Mouse (Mus musculus): Measurements from ENCODE around the gene Tada2b. TPM values are rescaled to one million over a fixed set of nuclear protein-coding genes. Genes with fewer than 3 reads are reported as not detected.

Tada2b gene
- polyA plus RNA-seq, 1 experiment from 2014 or later, result 2.2 TPM

GRCm38 (mm10) chr5:36510956-36511355 lies 26.9 kb upstream of the Tada2b start:
- WGBS, result 91% methylated on average over 2 of the region's 2 CpGs
- Histone ChIP-seq H3K4me1 (no peaks in the 10 kb centered on the region), H3K9ac (no peak overlapping the region), H3K27me3 (no peaks in the 10 kb centered on the region), H3K4me2 (replicated peaks) (no peak overlapping the region), H3K9me3 (no peaks in the 10 kb centered on the region), H3K4me3 (no peak overlapping the region), H3K36me3 (peaks cover 93% of the 10 kb centered on the region), H3K27ac (no peak overlapping the region)
- no peak for ATAC-seq (ENCODE audit: low FRiP score, low read depth)

GRCm38 (mm10) chr5:36508351-36508750 lies 24.3 kb upstream of the Tada2b start:
- Histone ChIP-seq H3K4me2 (replicated peaks) (no peak overlapping the region), H3K36me3 (peaks cover 98% of the 10 kb centered on the region), H3K4me1 (no peaks in the 10 kb centered on the region), H3K27me3 (no peaks in the 10 kb centered on the region), H3K4me3 (no peak overlapping the region), H3K9ac (no peak overlapping the region), H3K27ac (no peak overlapping the region), H3K9me3 (no peaks in the 10 kb centered on the region)
- no peak for ATAC-seq (ENCODE audit: low FRiP score, low read depth)
- 90% methylated on average over 10 of the region's 10 CpGs for WGBS

DNA sequence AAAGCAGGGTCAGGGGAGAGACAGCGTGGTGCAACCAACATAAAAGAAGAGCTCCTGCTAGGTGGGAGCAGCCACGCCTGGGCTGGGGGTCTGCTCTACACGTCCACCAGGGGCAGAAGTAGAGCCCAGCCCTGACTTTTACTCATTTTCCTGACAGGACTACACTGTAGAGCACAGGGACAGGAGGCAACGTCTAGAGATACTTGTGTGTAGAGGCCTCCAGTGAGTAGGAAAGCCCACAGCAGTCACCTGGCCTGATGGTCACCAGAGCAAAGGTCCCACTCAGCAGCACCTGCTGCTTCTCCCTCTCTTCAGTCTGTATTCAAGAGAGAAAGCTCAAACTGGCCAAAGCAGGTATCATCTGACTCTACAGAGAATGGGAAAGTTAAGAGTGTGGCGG lies 21.6 kb upstream of the Tada2b start:
- WGBS, result 73% methylated on average over 5 of the region's 5 CpGs
- Histone ChIP-seq H3K27me3 (no peaks in the 10 kb centered on the region), H3K9ac (no peak overlapping the region), H3K4me2 (replicated peaks) (no peak overlapping the region), H3K27ac (no peak overlapping the region), H3K9me3 (no peaks in the 10 kb centered on the region), H3K4me1 (no peaks in the 10 kb centered on the region), H3K4me3 (no peak overlapping the region), H3K36me3 (peaks cover 97% of the 10 kb centered on the region)
- ATAC-seq (ENCODE audit: low FRiP score, low read depth), result no peak

DNA sequence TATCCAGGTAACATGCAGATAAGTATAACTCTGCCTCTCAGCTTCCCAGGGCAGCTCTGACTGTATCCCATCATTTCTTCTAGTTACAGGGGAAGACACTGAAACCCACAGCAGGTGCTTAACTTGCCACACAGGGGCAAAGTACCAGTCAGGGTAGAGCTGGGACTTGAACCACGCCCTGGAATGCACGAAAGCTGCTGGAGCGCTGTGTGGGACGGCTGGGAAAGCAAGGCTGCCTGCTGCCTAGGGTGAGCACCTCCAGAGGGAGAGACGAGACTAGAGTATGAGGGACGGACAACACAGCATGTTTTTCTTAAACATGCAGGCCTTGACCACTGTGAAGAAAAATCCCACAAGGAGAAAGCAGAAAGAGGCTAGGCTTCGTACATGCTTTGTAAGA lies 21.1 kb upstream of the Tada2b start:
- H3K27me3 ChIP-seq, result no peaks in the 10 kb centered on the region
- ATAC-seq (ENCODE audit: low FRiP score, low read depth), result no peak

GRCm38 (mm10) chr5:36494709-36495108 lies 10.6 kb upstream of the Tada2b start:
- ATAC-seq (ENCODE audit: low FRiP score, low read depth), result no peak
- WGBS, result 97% methylated on average over 9 of the region's 9 CpGs
- Histone ChIP-seq H3K4me1 (no peaks in the 10 kb centered on the region), H3K36me3 (peaks cover 75% of the 10 kb centered on the region), H3K4me3 (no peak overlapping the region), H3K27me3 (no peaks in the 10 kb centered on the region), H3K4me2 (replicated peaks) (no peak overlapping the region), H3K27ac (no peak overlapping the region), H3K9me3 (no peaks in the 10 kb centered on the region), H3K9ac (no peak overlapping the region)

More for the DNA sequence above, 21.1 kb upstream of the Tada2b start:
- no peak overlapping the region for H3K9ac ChIP-seq
- no peak overlapping the region for H3K4me3 ChIP-seq
- peaks cover 97% of the 10 kb centered on the region for H3K36me3 ChIP-seq
- H3K4me1 ChIP-seq, result no peaks in the 10 kb centered on the region
- WGBS, result 90% methylated on average over 7 of the region's 7 CpGs
- H3K9me3 ChIP-seq, result no peaks in the 10 kb centered on the region
- no peak overlapping the region for H3K4me2 ChIP-seq (replicated peaks)
- no peak overlapping the region for H3K27ac ChIP-seq

DNA sequence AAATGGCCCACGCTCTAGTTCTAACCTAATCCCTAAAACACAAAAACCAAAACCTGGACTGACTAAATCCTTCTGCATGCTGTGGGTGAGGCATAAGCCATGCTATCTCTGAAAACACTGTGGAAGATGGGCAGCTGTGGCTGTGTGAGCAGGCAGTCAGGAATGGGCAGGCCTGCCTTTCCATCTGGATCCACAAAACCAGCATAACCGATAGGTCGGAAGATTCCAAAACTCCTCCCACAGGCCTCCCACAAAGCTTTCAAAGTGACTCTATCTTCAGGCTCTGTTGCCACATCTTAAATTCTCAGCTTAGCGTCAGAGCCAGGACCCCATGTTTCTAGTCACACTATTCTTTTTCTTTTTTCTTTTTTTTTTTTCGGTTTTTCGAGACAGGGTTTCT lies 9.8 kb upstream of the Tada2b start:
- 83% methylated on average over 6 of the region's 6 CpGs for whole genome bisulfite sequencing
- Histone ChIP-seq H3K9me3 (no peaks in the 10 kb centered on the region), H3K4me3 (no peak overlapping the region), H3K9ac (no peak overlapping the region), H3K4me1 (no peaks in the 10 kb centered on the region), H3K36me3 (peaks cover 71% of the 10 kb centered on the region), H3K27ac (no peak overlapping the region), H3K27me3 (no peaks in the 10 kb centered on the region), H3K4me2 (replicated peaks) (no peak overlapping the region)
- ATAC-seq (ENCODE audit: low FRiP score, low read depth), result no peak

DNA sequence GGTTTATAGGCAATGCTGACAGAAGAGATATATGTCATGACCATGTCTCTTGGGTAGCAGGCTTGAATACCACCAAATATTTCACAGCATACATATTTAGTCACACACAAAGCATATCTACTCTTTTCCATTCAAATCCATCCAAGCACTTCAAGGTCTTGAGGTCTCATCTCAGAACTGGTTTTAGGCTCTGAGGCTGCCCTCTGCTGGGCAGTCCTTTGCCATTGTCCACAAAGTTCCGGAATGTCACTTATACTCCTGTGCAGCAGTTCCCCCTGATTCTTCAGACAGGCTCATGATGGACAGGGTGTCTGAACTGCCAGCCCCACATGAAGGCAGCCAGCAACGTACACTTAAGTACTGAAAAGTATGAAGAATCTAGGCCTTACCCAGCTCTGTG lies 5.1 kb upstream of the Tada2b start:
- H3K27me3 ChIP-seq, result peaks cover 25% of the 10 kb centered on the region
- H3K9ac ChIP-seq, result no peak overlapping the region
- no peak overlapping the region for H3K27ac ChIP-seq
- peaks cover 36% of the 10 kb centered on the region for H3K36me3 ChIP-seq
- H3K4me2 ChIP-seq (replicated peaks), result no peak overlapping the region
- WGBS, result 59% methylated on average over 2 of the region's 2 CpGs
- no peaks in the 10 kb centered on the region for H3K9me3 ChIP-seq
- peaks cover 7% of the 10 kb centered on the region for H3K4me1 ChIP-seq
- H3K4me3 ChIP-seq, result no peak overlapping the region
- ATAC-seq (ENCODE audit: low FRiP score, low read depth), result no peak

DNA sequence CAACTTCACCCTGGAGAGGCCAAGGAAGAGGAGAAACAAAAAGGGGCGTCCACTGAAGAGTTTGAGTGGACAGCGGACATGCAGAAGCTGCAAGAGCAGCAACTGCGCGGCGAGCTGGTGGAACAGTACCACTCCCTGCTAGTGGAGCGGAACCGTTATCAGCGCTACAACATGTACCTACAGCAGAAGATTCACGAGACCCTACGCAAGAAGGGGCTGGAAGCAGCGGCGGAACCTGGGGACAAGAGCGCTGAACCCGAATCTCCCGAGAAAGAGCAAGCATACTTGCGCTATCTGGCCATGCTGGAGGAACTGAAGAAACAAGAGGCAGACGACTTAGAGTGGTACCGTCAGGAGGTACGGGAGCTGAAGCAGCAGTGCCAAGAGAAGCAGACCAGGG lies 1.2 kb upstream of the Tada2b start:
- Histone ChIP-seq H3K27me3 (peaks cover 25% of the 10 kb centered on the region), H3K36me3 (peaks cover 5% of the 10 kb centered on the region), H3K4me3 (peak overlapping the region; percentile 90), H3K4me2 (replicated peaks) (peak overlapping the region; percentile 92), H3K4me1 (peaks cover 27% of the 10 kb centered on the region), H3K9me3 (no peaks in the 10 kb centered on the region), H3K27ac (no peak overlapping the region), H3K9ac (0 out of 2 replicates have a peak overlapping the region, but pooled peaks have one; percentile 57)
- ATAC-seq (ENCODE audit: low FRiP score, low read depth), result no peak
- 38% methylated on average over 19 of the region's 19 CpGs for WGBS

GRCm38 (mm10) chr5:36483203-36484101 lies 633 bp downstream of the Tada2b start:
- ATAC-seq (ENCODE audit: low FRiP score, low read depth), result peak; percentile 34; the same call in 1 of the 2 replicates
- H3K4me3 ChIP-seq, result peak overlapping the region; percentile 90
- peak overlapping the region; percentile 92 for H3K9ac ChIP-seq
- peaks cover 5% of the 10 kb centered on the region for H3K36me3 ChIP-seq
- peak overlapping the region; percentile 39; the same call in 1 of the 2 replicates for H3K27ac ChIP-seq
- H3K4me2 ChIP-seq (replicated peaks), result peak overlapping the region; percentile 92
- peaks cover 25% of the 10 kb centered on the region for H3K27me3 ChIP-seq
- peaks cover 27% of the 10 kb centered on the region for H3K4me1 ChIP-seq
- 1% methylated on average over 51 of the region's 58 CpGs for WGBS
- no peaks in the 10 kb centered on the region for H3K9me3 ChIP-seq

GRCm38 (mm10) chr5:36481114-36481513 lies 3.0 kb downstream of the Tada2b start:
- H3K27ac ChIP-seq, result no peak overlapping the region
- no peak overlapping the region for H3K4me2 ChIP-seq (replicated peaks)
- 69% methylated on average over 1 of the region's 1 CpGs for WGBS
- peaks cover 14% of the 10 kb centered on the region for H3K36me3 ChIP-seq
- H3K9ac ChIP-seq, result no peak overlapping the region
- peaks cover 16% of the 10 kb centered on the region for H3K27me3 ChIP-seq
- no peak for ATAC-seq (ENCODE audit: low FRiP score, low read depth)
- H3K4me3 ChIP-seq, result no peak overlapping the region
- H3K4me1 ChIP-seq, result peaks cover 27% of the 10 kb centered on the region
- H3K9me3 ChIP-seq, result no peaks in the 10 kb centered on the region

DNA sequence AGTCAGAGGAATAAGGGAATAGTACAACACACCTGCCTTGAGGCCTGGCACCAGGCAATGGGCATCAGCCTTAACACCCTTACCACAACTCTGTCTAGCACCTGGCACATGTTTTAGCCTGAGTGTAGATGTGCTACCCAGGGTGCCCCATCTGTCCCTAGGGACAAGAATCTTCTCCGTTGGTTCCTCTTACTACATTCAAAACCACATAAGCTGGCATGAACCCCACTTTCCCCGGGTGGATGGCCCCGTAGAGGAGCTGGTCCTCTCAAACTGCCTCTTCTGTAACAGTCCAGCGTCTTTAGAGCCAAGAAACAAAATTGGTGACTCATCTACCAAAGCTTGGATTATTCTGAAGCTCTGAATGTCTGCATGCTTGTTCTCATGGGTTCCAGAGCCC lies 3.7 kb downstream of the Tada2b start:
- peaks cover 9% of the 10 kb centered on the region for H3K27me3 ChIP-seq
- H3K27ac ChIP-seq, result no peak overlapping the region
- no peak overlapping the region for H3K4me3 ChIP-seq
- peaks cover 20% of the 10 kb centered on the region for H3K36me3 ChIP-seq
- no peaks in the 10 kb centered on the region for H3K9me3 ChIP-seq
- 88% methylated on average over 4 of the region's 4 CpGs for WGBS
- no peak for ATAC-seq (ENCODE audit: low FRiP score, low read depth)
- peaks cover 27% of the 10 kb centered on the region for H3K4me1 ChIP-seq
- no peak overlapping the region for H3K9ac ChIP-seq
- H3K4me2 ChIP-seq (replicated peaks), result no peak overlapping the region

GRCm38 (mm10) chr5:36479735-36480134 lies 4.3 kb downstream of the Tada2b start:
- Histone ChIP-seq H3K27me3 (peaks cover 2% of the 10 kb centered on the region; the same call in 1 of the 2 replicates), H3K4me3 (no peak overlapping the region), H3K4me1 (peaks cover 22% of the 10 kb centered on the region), H3K4me2 (replicated peaks) (no peak overlapping the region), H3K27ac (no peak overlapping the region), H3K9ac (no peak overlapping the region), H3K36me3 (peaks cover 24% of the 10 kb centered on the region), H3K9me3 (no peaks in the 10 kb centered on the region)
- no peak for ATAC-seq (ENCODE audit: low FRiP score, low read depth)
- 73% methylated on average over 2 of the region's 2 CpGs for WGBS

Data from limb, embryonic 13.5 days (tissue).